Mouse (Mus musculus) thymus, postnatal 0 days (tissue): ENCODE results near the gene Cyp4f40. TPM values are rescaled to one million over a fixed set of nuclear protein-coding genes. Genes with fewer than 3 reads are reported as not detected.
"Not testable (repeated sequence)": the region's sequence is repeated elsewhere in the genome, so short reads cannot be mapped to it uniquely, and the experiment has no call there.

Source experiments
- DNase-seq: peaks from one replicate; pipeline ENCODE4 v3.0.0-alpha.2; 2015; ENCODE audit warnings: low spot score
- polyA plus RNA-seq: library from polyadenylated mRNA; unstranded; fragments of >200 nt; fragmentation: Nextera tagmentation; extraction: Ambion mirVana; gene quantifications from 2 replicates; pipeline ENCODE4 v1.2.1, GENCODE M21; 2015

Gene Cyp4f40
- polyA plus RNA-seq, 1 experiment from 2014 or later: not detected

GRCm38 (mm10) chr17:32702826-32703225 is 44.1 kb downstream of the Cyp4f40 start:
- DNase-seq: peak; percentile 43

DNA sequence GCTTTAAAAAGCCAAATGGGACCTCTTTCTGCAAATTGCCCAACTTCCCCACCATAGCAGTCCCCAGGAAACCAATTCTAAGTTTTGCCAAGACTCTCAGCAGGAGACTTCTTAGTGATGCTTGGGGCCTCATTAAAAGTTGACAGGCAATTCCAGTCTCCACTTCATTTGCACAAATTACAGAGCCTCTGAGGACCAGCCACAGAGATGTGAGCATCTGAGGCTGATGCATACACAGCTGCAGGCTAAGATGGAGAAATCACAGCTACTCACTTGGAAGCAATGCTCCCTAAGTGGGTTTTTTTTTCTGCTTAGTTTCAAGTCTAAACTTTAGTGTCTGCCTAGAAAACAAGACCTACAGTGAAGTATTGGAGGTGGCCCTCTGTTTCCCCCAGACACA is 51.8 kb downstream of the Cyp4f40 start:
- DNase-seq: not testable (repeated sequence)

DNA sequence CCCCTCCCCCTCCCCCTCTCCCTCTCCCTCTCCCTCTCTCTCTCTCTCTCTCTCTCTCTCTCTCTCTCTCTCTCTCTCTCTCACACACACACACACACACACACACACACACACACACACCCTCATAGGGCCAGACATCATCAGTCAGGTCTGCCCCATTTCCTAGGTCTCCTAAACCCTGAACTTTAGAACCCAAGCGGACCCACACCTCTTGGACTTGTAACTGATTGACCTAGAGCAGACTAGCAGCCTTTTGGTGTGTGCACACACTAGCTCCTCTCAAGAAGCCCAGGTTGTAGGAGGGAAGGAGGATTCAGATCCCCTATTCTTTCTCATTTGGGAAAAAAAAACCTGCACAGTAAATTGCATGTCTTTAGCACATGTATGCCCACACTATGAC is 63.5 kb downstream of the Cyp4f40 start:
- DNase-seq: not testable (repeated sequence)

DNA sequence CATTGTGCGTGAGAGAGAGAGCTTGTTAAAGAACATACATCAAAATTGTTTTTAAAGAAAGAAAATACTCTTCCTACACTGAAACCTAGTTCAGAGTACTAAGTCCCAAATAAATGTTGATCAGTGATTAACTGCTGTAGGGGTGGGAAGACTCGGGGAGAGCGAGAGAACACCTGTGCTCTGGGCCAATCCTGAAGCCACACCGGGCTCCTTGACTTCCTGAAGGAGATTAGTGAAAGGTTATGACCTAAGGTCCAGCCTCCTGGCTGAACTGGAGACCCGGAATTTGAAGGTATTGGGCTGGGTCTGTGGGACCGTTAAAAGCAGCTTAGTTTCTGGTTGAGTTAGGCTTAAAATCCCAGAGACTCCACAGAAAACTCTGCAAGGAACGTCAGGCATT is 64.1 kb downstream of the Cyp4f40 start:
- no peak for DNase-seq

- DNase-seq: not testable (repeated sequence)
Observed at GRCm38 (mm10) chr17:32726360-32726759, 67.7 kb downstream of the Cyp4f40 start.

Other genes with a start within 250 kb of the Cyp4f40 start
- 32.4 and 34.4 TPM in 2 replicates for gene Pglyrp2, start 234.7 kb upstream of the Cyp4f40 start, polyA plus RNA-seq
- 0.30 and 0.69 TPM in 2 replicates for gene Cyp4f39, start 206.2 kb upstream of the Cyp4f40 start, polyA plus RNA-seq
- gene Cyp4f17, start 152.8 kb upstream of the Cyp4f40 start, polyA plus RNA-seq: 2.2 and 3.0 TPM in 2 replicates
- 5.6 and 6.3 TPM in 2 replicates for gene Cyp4f16, start 122.3 kb upstream of the Cyp4f40 start, polyA plus RNA-seq
- not detected in 2 replicates for gene Cyp4f37, start 37.6 kb upstream of the Cyp4f40 start, polyA plus RNA-seq
- gene Cyp4f15, start 26.7 kb downstream of the Cyp4f40 start, polyA plus RNA-seq: 0.05 TPM in 1 of 2 replicates, not detected in the other
- 26.8 and 32.7 TPM in 2 replicates for gene Zfp871, start 129.4 kb downstream of the Cyp4f40 start, polyA plus RNA-seq
- 0.05 and 0.21 TPM in 2 replicates for gene Zfp811, start 151.0 kb downstream of the Cyp4f40 start, polyA plus RNA-seq
- 7.0 and 7.9 TPM in 2 replicates for gene Zfp799, start 171.4 kb downstream of the Cyp4f40 start, polyA plus RNA-seq
- 1.2 and 1.9 TPM in 2 replicates for gene Zfp870, start 232.7 kb downstream of the Cyp4f40 start, polyA plus RNA-seq